Mouse (Mus musculus): ENCODE results near the gene Ppdpf. TPM values are rescaled to one million over a fixed set of nuclear protein-coding genes. Genes with fewer than 3 reads are reported as not detected.

Gene Ppdpf
- total and polyA plus RNA-seq, 3 experiments: 47.5 to 81.2 (median 57.7) TPM

- H3K27ac ChIP-seq: peak within 1 kb of the TSS; percentile 69
- H3K4me1 ChIP-seq (ENCODE audit: control insufficient read depth, insufficient read depth, low read length): peaks cover 4% of the 10 kb centered on the region
- H3K9ac ChIP-seq (ENCODE audit: low read depth, low read length): no peak within 1 kb of the TSS
- intact Hi-C loops (cut with DNase I): loop anchor here (2.0 kb wide), 1 partner anchor 31 kb away; no protein-coding TSS in a partner anchor
- DNase-seq: peak; percentile 79 to 89
- WGBS: 2% methylated on average over 25 of the region's 25 CpGs
- H3K79me2 ChIP-seq (replicated peaks; ENCODE audit: control insufficient read depth, insufficient read depth, low read length): no peaks in the 10 kb centered on the region
- H3K27me3 ChIP-seq (ENCODE audit: control insufficient read depth, insufficient read depth, low read length): no peaks in the 10 kb centered on the region
- TF ChIP-seq POLR2A (IDR thresholded peaks at IDR 0.05; ENCODE audit: insufficient read depth, low read depth, low read length): no peak
- peak; percentile 45 for TF ChIP-seq CTCF (IDR thresholded peaks at IDR 0.05)
- 0 out of 2 replicates have a peak, but pooled peaks have one; percentile 8 for TF ChIP-seq EP300 (IDR thresholded peaks at IDR 0.05; ENCODE audit: insufficient read depth, low read depth, low read length)
- H3K36me3 ChIP-seq (ENCODE audit: control insufficient read depth, insufficient read depth, low read length): no peaks in the 10 kb centered on the region
- peak within 1 kb of the TSS; percentile 43 for H3K4me3 ChIP-seq
Measured at GRCm38 (mm10) chr2:181219538-181220216, 32.6 kb downstream of the Ppdpf start, which contains the start of gene Fndc11. Gene Fndc11 (plus strand): TSS chr2:181220013.

- Histone ChIP-seq H3K4me1 (ENCODE audit: control insufficient read depth, insufficient read depth, low read length) (peaks cover 4% of the 10 kb centered on the region), H3K79me2 (replicated peaks; ENCODE audit: control insufficient read depth, insufficient read depth, low read length) (no peaks in the 10 kb centered on the region), H3K27ac (peak overlapping the region; percentile 69), H3K9ac (ENCODE audit: low read depth, low read length) (no peak overlapping the region), H3K36me3 (ENCODE audit: control insufficient read depth, insufficient read depth, low read length) (no peaks in the 10 kb centered on the region), H3K4me3 (no peak overlapping the region), H3K27me3 (ENCODE audit: control insufficient read depth, insufficient read depth, low read length) (no peaks in the 10 kb centered on the region)
- 33% methylated on average over 2 of the region's 2 CpGs for WGBS
- DNase-seq: no peak
- TF ChIP-seq CTCF (IDR thresholded peaks at IDR 0.05) (no peak), POLR2A (IDR thresholded peaks at IDR 0.05; ENCODE audit: insufficient read depth, low read depth, low read length) (no peak)
- intact Hi-C loops (cut with DNase I): no loop called here
Measured at GRCm38 (mm10) chr2:181220361-181220760, 33.3 kb downstream of the Ppdpf start.

GRCm38 (mm10) chr2:181224994-181225393, 37.9 kb downstream of the Ppdpf start:
- no peaks in the 10 kb centered on the region for H3K27me3 ChIP-seq (ENCODE audit: control insufficient read depth, insufficient read depth, low read length)
- no peak overlapping the region for H3K4me3 ChIP-seq
- no peaks in the 10 kb centered on the region for H3K79me2 ChIP-seq (replicated peaks; ENCODE audit: control insufficient read depth, insufficient read depth, low read length)
- H3K36me3 ChIP-seq (ENCODE audit: control insufficient read depth, insufficient read depth, low read length): peaks cover 5% of the 10 kb centered on the region; the same call in 1 of the 2 replicates
- intact Hi-C loops (cut with DNase I): no loop called here
- 97% methylated on average over 2 of the region's 2 CpGs for WGBS
- H3K4me1 ChIP-seq (ENCODE audit: control insufficient read depth, insufficient read depth, low read length): peaks cover 5% of the 10 kb centered on the region
- no peak overlapping the region for H3K27ac ChIP-seq
- DNase-seq: no peak
- H3K9ac ChIP-seq (ENCODE audit: low read depth, low read length): no peak overlapping the region
- TF ChIP-seq CTCF (IDR thresholded peaks at IDR 0.05) (no peak), EP300 (IDR thresholded peaks at IDR 0.05; ENCODE audit: insufficient read depth, low read depth, low read length) (no peak), POLR2A (IDR thresholded peaks at IDR 0.05; ENCODE audit: insufficient read depth, low read depth, low read length) (no peak)

GRCm38 (mm10) chr2:181227122-181227521, 40.1 kb downstream of the Ppdpf start:
- no peak overlapping the region for H3K4me3 ChIP-seq

GRCm38 (mm10) chr2:181228335-181228734, 41.3 kb downstream of the Ppdpf start:
- peaks cover 3% of the 10 kb centered on the region; the same call in 1 of the 2 replicates for H3K4me1 ChIP-seq (ENCODE audit: control insufficient read depth, insufficient read depth, low read length)
- no peak overlapping the region for H3K4me3 ChIP-seq
- H3K27ac ChIP-seq: peak overlapping the region; percentile 68
- intact Hi-C loops (cut with DNase I): no loop called here
- peaks cover 5% of the 10 kb centered on the region; the same call in 1 of the 2 replicates for H3K36me3 ChIP-seq (ENCODE audit: control insufficient read depth, insufficient read depth, low read length)
- H3K79me2 ChIP-seq (replicated peaks; ENCODE audit: control insufficient read depth, insufficient read depth, low read length): no peaks in the 10 kb centered on the region
- TF ChIP-seq EP300 (IDR thresholded peaks at IDR 0.05; ENCODE audit: insufficient read depth, low read depth, low read length) (0 out of 2 replicates have a peak, but pooled peaks have one; percentile 31), POLR2A (IDR thresholded peaks at IDR 0.05; ENCODE audit: insufficient read depth, low read depth, low read length) (no peak)
- no peaks in the 10 kb centered on the region for H3K27me3 ChIP-seq (ENCODE audit: control insufficient read depth, insufficient read depth, low read length)
- 39% methylated on average over 1 of the region's 1 CpGs for WGBS
- H3K9ac ChIP-seq (ENCODE audit: low read depth, low read length): no peak overlapping the region
- DNase-seq: no peak

More at GRCm38 (mm10) chr2:181227122-181227521, 40.1 kb downstream of the Ppdpf start:
- TF ChIP-seq POLR2A (IDR thresholded peaks at IDR 0.05; ENCODE audit: insufficient read depth, low read depth, low read length): no peak
- TF ChIP-seq CTCF (IDR thresholded peaks at IDR 0.05): no peak
- no peak for TF ChIP-seq EP300 (IDR thresholded peaks at IDR 0.05; ENCODE audit: insufficient read depth, low read depth, low read length)
- Histone ChIP-seq H3K27me3 (ENCODE audit: control insufficient read depth, insufficient read depth, low read length) (no peaks in the 10 kb centered on the region), H3K36me3 (ENCODE audit: control insufficient read depth, insufficient read depth, low read length) (peaks cover 5% of the 10 kb centered on the region; the same call in 1 of the 2 replicates), H3K79me2 (replicated peaks; ENCODE audit: control insufficient read depth, insufficient read depth, low read length) (no peaks in the 10 kb centered on the region), H3K27ac (no peak overlapping the region), H3K9ac (ENCODE audit: low read depth, low read length) (no peak overlapping the region), H3K4me1 (ENCODE audit: control insufficient read depth, insufficient read depth, low read length) (peaks cover 3% of the 10 kb centered on the region; the same call in 1 of the 2 replicates)
- intact Hi-C loops (cut with DNase I): no loop called here
- DNase-seq: no peak
- 67% methylated on average over 3 of the region's 3 CpGs for WGBS

- no peak for DNase-seq
- no peaks in the 10 kb centered on the region for H3K27me3 ChIP-seq (ENCODE audit: control insufficient read depth, insufficient read depth, low read length)
- H3K4me1 ChIP-seq (ENCODE audit: control insufficient read depth, insufficient read depth, low read length): peaks cover 3% of the 10 kb centered on the region; the same call in 1 of the 2 replicates
- TF ChIP-seq POLR2A (IDR thresholded peaks at IDR 0.05; ENCODE audit: insufficient read depth, low read depth, low read length) (no peak), CTCF (IDR thresholded peaks at IDR 0.05) (no peak), EP300 (IDR thresholded peaks at IDR 0.05; ENCODE audit: insufficient read depth, low read depth, low read length) (no peak)
- no peak overlapping the region for H3K9ac ChIP-seq (ENCODE audit: low read depth, low read length)
- H3K27ac ChIP-seq: no peak overlapping the region
- H3K4me3 ChIP-seq: no peak overlapping the region
- peaks cover 5% of the 10 kb centered on the region; the same call in 1 of the 2 replicates for H3K36me3 ChIP-seq (ENCODE audit: control insufficient read depth, insufficient read depth, low read length)
- H3K79me2 ChIP-seq (replicated peaks; ENCODE audit: control insufficient read depth, insufficient read depth, low read length): no peaks in the 10 kb centered on the region
- WGBS: 76% methylated on average over 20 of the region's 20 CpGs
- intact Hi-C loops (cut with DNase I): no loop called here
Measured at GRCm38 (mm10) chr2:181231171-181231570, 44.1 kb downstream of the Ppdpf start.

Data from heart, adult 2 months (tissue).